Mouse (Mus musculus) cerebellum, adult 2 months (tissue): Measurements from ENCODE around the gene Mettl7a1.
"Not testable (repeated sequence)": the region's sequence is repeated elsewhere in the genome, so short reads cannot be mapped to it uniquely, and the experiment has no call there.

Source experiments
- CTCF ChIP-seq: fragments of 200-500 bp; IDR thresholded peaks from 2 replicates; pipeline ENCODE4 v1.5.1; 2011; ENCODE audit warnings: low read depth, mild to moderate bottlenecking, control low read depth, low read length, moderate library complexity, borderline replicate concordance; ENCODE audit not compliant: insufficient read depth
- POLR2A ChIP-seq: fragments of 200-500 bp; IDR thresholded peaks from 2 replicates; pipeline ENCODE4 v1.6.1; 2011; ENCODE audit warnings: low read length, control low read depth, borderline replicate concordance; ENCODE audit not compliant: insufficient read depth

DNA sequence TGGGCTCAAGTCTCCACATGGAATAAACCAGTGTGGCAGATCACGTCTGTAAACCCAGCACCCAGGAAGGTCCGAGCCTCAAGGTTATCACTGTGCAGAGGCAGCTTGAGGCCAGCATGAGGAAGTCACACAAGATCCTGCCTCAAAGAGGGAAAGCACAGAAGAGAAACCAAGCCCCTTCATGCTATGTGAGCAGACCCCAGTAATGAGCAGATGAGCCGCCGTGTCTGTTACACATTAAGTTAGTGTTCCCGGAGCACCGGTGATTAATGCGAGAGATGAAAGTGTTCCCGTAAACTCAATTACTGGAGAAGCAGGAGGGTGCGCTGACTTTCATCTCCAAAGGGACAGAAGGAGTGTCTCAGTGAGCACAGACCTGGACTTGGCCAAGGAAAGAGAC lies 62.0 kb downstream of the Mettl7a1 start:
- TF ChIP-seq POLR2A, CTCF: not testable (repeated sequence)
